Mouse (Mus musculus): Measurements from ENCODE around the gene Fetub. TPM values are rescaled to one million over a fixed set of nuclear protein-coding genes. Genes with fewer than 3 reads are reported as not detected.

Gene Fetub
- under 1 TPM in 1 of 2 experiments, not detected in 1; 0.25 TPM for total RNA-seq (2021)

DNA sequence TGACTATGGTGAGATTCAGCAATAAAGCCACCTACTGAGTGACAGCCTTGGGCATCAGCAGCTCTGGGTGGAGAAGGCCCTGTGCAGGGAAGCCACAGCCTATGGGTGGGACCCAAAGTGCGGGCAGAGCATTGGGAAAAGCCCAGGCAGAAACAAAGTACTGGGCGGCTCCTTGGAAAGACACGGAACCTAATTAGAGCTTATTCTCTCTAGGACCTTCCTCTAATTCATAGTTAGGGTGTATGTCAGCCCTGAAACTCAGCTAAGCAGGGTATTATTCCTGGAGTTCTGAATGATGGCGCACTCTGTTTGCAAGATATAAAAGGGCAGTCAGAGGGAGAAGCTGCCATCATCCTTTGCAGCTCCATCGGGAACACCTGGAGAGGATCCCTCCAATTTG lies at the start of gene Fetub:
Gene Fetub (plus strand): TSS at position 301 of the 400 bp plus-strand sequence.
- no peak for DNase-seq (ENCODE audit: extremely low spot score in 1 of 2, low spot score in 1 of 2)

DNA sequence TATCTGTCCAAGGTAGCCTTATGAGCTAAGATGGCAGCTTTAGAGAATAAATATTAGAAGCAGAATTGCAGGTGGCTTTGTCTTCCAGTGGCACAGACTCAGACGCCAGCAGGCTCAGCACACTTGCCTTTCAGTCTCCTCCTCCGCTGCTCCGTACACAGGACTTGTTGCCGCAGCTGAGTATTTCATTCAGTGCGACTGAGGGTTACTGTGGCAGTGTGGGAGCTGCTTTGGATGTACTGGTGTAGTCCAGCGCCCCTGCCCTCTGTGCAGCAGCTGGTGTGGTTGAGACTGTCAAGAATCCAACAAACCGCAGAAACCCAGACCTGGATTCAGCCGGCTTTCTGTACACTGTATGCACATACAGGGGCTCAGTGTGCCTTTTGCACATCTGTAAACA lies 45.7 kb upstream of the Fetub start:
- DNase-seq (ENCODE audit: extremely low spot score in 1 of 2, low spot score in 1 of 2): no peak

DNA sequence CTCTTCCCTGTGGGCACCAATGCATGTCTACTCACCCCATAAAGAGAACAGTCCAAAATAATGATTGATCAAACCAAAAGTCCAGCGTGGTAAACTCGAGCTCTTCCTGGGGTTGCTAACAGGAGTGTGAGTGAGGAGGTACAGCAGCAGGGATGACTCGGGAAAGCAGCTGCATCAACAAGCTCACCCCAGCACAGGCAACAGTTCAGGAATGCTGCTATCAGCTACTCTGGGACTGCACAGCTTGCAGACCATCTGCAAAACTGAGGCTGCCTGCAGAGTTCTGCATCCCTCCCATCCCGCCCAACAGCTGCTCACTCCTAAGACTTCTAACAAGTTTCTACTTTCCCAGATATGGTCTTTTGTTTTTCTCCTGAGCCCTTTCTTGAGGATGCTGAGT lies 44.8 kb upstream of the Fetub start:
- DNase-seq (ENCODE audit: extremely low spot score in 1 of 2, low spot score in 1 of 2): no peak

DNA sequence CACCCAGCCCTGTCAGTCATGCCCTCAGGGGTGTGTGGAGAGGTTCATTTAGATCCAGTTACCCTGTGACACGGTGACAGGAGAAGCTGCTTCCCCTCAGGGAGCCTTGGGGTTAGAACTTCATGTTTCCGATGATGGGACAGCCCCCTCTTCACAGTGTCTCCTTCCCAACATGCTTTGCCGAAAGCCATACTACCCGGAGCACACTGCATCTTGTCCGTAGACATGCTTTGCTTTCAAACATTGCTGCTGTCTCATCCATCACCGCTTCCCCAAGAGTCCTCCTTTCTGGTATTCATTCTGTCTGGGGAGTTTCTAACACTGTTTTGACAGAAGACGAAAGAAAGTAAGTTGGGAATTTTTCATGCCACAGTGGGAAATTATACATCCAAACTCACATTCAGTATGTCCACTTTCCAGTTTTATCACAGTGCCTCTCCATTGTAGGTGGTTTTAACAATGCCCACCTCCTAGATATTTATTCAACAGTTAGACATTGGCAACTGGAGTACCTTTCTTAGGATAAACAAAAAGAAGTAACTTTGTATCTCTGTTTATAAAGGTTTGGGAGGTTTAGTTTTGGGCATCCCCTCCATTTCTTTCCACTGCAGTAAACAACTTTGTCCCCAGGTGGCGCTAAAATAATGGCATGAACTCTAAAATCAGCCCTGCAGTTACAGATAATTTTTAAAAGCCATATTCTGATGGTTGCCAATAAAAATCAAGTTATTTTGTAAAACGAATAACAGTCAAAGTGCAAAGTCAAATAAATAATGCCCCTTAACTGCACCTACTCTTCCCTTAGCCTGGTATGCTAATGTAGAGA lies 41.7 kb upstream of the Fetub start:
- DNase-seq (ENCODE audit: extremely low spot score in 1 of 2, low spot score in 1 of 2): peak in 1 of 2 experiments; percentile 72

DNA sequence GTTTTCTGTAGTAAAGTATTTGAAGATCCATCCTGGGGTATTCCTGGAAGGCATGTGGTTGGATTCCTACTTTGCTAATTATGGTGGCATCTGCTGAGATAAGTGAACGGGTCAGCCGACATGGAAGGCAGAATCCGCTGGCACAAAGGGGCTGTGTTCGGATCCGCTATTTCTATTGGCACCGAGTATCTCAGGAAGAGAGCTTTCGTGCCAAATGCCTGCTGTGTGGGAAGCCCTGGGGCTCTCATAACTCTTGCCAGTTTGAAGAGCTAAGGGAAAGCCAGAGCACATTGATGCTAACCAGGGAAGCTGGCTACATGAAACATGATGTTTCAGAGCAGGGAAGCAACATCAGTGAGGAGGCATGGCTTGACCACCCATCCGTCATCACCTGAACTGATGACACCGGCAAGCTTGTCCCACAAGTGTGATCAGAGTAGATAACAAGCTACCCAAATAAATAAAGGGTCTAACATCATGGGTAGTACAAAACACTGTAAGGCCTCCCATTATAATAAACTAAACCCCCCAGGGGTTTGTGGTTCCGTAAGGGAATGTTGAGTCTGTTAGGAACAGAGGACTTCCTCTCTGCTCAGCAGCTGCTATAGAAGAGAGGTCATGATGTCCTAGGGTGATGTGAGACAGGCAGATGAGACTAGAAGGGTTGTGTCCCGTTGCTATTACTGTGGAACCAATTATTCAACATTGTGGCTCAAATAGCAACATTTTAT lies 40.3 kb upstream of the Fetub start:
- no peak for DNase-seq (ENCODE audit: extremely low spot score in 1 of 2, low spot score in 1 of 2)

DNA sequence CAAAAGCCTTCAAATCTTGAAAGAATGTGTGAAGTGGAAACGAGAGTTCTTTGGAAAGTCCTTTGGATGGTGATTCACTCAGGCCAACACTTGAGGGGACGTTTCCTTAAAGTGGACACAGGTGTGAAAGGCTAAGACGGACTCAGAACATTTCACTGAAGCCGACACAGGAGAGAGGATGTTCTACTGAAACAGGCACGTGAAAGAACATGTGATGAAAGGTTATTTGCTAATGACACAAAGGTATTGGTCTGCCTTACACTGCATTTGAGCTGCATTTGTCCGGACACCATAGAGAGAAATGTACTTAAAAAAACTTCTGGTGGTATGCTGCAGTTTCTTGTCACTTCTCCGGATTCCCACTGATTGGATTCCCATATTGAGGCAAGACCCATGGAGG lies 39.4 kb upstream of the Fetub start:
- no peak for DNase-seq (ENCODE audit: extremely low spot score in 1 of 2, low spot score in 1 of 2)

DNA sequence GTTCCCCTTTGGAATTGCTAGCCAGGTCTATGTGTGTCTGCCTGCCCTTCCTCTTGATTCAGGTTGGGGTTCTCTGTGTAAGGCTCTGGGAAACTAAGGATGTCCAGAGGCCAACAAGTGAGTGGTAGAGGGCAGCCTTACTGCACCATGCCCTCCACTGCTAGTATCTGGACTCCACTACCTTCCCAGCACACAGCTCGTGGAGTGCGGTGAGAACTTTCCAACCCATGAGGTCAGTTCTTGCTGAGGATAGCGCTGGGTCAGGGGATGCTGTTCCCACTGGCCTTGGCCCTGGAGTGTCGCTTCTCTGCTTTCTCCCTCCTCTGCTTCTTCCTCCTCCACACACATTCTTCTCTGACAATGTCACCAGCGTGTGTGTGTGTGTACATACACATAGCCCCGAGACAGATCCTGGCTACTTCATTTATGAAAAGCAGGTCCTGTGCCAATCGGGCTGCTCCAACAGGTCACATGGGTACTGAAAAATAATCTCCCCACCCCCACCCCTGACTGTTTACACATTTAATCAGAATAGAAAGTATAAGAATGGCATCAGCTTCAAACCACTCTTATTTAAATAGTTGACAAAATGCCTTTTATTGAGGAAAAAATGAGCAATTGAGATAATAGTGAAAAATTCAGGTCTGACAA lies 38.1 kb upstream of the Fetub start:
- DNase-seq (ENCODE audit: extremely low spot score in 1 of 2, low spot score in 1 of 2): no peak

DNA sequence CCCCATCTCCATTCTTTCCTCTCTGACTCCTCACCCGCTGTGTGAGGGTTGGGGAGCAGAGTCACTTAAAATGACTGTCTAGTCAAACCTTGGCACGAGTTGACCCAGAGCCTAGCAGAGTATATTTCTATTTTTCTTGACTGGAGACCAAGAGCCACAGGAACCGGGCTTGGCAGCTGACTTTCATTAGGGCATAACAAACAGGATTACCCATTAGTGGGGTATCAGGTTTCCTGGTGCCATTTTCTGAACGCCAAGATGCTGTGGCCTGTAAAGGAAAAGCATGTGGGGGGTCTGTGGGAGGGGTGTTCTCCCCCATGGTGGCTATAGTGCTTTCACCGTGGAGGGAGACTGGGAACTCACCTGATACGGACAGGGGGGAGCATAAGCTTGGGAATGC lies 37.2 kb upstream of the Fetub start:
- no peak for DNase-seq (ENCODE audit: extremely low spot score in 1 of 2, low spot score in 1 of 2)

DNA sequence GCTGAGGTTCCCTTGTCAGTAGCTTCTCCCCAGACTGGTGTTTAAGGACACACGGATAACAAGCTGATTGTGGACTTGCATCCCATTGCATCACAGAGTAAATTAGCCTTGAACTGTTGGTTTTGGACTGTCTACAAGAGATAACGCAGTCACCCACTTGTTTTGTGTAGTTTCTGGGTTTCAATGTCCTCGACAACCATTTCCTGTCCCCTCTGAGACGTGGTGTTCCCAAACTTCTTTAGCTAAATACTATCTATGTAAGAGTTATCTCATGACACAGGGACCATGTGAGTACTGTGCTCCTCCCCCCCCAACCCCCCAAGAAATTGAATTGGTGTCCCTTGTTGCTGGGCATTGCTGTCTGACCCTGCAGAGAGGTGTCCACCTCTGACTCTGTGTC lies 36.6 kb upstream of the Fetub start:
- no peak for DNase-seq (ENCODE audit: extremely low spot score in 1 of 2, low spot score in 1 of 2)

DNA sequence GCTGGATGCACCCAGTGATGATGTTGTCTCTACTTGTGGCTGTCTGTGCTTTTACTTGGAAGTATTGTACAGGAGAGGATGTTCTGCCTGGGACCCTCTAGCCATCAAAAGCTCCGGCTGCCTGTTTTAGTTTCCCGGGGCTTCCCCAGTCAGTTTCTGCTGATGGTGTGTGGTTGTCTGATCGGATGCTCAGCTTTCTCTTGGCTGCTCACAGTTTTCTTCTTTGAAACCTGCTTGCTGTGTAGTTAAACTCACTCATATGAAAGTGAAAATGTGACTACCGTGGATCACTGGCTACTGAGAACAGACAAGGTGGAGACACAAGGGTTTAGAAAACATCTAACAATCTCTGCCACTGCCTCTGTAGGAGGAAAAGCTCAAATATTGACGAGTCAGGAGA lies 34.7 kb upstream of the Fetub start:
- DNase-seq (ENCODE audit: extremely low spot score in 1 of 2, low spot score in 1 of 2): no peak

DNA sequence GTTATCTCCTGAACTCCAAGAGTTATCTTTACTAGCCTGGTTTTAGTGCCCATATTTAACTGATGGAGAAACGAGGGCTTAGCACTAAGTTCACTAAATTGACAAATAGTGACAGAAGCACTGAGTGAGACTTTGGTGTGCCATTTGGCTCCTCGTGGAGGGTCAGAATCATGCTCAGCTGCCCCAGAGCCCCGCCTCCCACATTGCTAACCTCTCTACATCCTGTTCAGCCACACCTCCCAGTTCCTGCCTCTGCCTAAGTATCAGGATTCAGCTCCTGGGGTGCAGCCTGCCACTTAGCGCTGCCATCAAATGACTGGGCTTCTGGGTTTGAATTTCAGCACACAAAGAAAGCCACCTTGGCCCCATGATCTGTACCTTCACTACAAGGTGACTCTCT lies 32.8 kb upstream of the Fetub start:
- DNase-seq (ENCODE audit: extremely low spot score in 1 of 2, low spot score in 1 of 2): no peak

DNA sequence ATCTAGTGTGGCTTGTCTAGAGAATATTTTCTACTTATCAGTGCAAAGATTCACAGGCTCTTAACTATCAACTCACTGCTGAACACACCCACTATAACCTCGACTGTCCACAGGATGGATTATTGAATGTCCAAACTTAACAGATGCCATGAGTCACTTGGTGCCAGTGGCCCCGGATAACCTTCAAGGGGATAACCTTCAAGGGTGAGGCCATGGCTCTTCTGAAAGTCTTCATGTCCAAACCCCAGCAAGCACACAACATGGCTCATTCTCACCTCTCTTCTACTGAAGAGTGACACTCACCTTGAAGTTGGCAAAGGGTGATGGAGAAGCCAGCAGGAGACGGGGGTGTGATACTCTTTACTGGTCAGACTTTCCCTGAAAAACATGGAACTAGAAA lies 31.4 kb upstream of the Fetub start:
- DNase-seq (ENCODE audit: extremely low spot score in 1 of 2, low spot score in 1 of 2): no peak

DNA sequence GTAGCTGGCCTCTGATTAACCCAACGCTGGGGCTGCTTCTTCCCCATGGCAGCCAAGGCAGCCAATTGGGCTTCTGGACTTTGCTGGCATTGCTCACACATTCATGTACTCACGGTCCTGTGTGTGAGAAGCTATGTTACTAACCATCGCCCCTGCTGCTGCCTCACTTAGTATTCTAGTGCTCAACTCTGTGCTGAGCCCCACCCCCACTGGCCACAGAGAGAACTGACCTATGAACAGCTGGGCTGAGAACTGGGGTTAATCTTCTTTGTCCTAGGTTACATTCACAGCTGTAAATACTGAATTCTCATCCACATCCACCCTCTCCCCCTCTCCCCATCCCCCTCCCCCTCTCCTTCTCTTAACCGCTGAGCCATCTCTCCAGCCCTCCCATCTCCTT lies 29.3 kb upstream of the Fetub start:
- no peak for DNase-seq (ENCODE audit: extremely low spot score in 1 of 2, low spot score in 1 of 2)

DNA sequence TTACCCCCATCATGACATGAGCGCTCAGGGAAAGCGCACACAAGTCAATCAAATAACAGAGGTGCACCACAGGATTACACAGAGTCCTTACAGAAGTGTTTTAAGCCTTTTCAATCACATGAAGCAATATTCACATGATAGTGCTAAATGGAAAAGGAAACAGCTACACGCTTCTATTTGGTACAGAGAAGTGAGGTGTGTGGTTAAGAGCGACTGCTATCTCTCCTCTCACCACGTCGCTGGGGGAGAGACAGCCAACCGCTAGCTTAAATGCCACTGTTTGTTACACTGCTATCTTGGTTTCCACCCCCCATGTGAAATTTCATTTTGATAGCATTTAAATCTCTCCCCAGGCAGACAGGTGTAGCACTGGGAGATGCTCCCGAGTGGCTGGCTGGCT lies 28.4 kb upstream of the Fetub start:
- no peak for DNase-seq (ENCODE audit: extremely low spot score in 1 of 2, low spot score in 1 of 2)

DNA sequence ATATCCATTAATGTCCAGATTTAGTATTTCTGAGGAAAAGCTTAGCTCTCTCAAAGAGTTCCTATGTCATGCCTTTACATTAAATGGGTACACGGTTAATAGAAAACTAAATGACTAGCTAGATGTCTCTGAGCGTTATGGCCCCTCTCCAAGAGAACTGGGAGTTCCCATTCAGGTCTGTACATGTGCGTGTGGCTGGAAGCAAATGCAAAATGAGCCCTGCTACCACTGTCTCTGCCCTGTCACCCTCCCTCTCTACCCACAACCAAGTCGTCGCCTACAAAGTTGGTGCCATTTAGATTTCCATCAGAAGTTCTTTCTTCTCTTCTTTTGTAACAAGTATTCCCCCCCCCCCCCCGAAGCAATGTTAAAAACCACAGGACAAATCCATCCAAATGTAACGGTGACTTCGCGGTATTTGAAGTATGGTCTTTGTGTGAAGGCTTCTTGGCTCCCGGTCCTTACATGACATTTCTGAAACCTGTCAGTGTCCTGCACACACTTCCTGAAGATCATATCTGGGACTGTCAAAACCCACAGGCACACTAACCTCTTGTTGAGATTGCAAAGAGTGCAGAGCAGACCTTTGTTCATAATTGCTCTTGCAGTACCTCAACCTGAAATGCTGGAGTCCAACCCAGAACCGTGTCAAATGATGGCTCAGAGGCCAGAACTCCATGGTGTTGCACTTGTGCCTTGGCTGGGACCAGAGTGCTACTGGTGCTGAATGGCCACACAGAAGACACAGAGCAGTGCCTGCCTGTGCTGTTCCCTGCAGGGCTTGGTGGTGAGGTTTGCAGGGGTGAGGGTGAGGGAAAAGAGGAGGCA lies 27.2 kb upstream of the Fetub start, which contains the start of gene Ahsg:
Gene Ahsg (plus strand): TSS at position 595 of the 828 bp plus-strand sequence.
- DNase-seq (ENCODE audit: extremely low spot score in 1 of 2, low spot score in 1 of 2): no peak

DNA sequence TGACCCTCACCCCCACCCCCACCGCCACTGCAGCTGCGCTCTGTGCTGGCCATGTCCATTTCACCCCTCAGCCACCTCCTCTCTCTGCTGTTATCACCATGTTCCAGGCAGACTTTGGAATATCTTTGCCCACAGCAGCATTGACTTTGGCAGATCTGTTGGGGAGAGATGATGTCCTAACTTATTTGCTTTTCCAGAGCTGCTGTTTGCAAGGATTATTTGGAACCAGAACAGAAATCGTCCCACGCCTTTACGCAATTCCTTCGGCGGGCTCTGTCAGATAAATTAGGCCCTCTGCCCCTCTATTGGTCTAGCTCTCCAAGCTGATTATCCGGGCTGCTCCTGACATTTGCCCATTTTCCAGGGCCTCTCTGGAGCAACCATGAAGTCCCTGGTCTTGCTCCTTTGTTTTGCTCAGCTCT lies 26.4 kb upstream of the Fetub start:
- no peak for DNase-seq (ENCODE audit: extremely low spot score in 1 of 2, low spot score in 1 of 2)

DNA sequence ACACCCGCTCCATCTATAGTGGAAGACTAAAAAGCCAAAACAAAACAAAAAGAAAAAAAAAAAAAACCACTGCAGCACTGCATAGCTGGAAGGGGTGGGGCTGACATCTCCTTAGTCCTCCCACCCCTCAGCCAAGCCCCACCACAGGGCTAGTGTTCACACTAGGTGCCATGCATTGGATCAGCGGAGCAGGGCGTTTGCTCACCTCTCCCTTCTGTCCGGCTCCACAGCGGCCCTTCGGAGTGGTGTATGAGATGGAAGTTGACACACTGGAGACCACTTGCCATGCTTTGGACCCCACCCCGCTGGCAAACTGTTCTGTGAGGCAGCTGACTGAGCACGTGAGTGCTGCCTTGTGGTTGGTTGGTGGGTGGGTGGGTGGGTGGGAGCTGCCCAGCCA lies 24.0 kb upstream of the Fetub start:
- no peak for DNase-seq (ENCODE audit: extremely low spot score in 1 of 2, low spot score in 1 of 2)

DNA sequence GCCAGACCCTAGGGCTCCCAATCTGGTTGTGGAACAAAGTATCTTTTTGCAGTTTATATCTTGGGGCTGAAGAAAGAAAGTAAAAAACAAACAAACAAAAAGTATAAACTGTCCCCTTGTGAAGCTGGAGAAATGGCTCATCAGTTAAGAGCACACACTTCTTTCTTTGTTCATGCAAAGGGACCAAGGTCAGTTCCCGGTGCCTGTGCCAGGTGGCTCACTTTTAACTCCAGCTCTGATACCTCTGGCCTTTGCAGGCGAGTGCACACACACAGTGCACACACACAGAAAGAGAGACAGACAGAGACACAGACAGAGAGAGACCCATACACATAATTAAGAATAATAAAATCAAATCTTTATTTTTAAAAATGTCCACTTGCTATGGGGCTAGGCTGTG lies 21.5 kb upstream of the Fetub start:
- no peak for DNase-seq (ENCODE audit: extremely low spot score in 1 of 2, low spot score in 1 of 2)

DNA sequence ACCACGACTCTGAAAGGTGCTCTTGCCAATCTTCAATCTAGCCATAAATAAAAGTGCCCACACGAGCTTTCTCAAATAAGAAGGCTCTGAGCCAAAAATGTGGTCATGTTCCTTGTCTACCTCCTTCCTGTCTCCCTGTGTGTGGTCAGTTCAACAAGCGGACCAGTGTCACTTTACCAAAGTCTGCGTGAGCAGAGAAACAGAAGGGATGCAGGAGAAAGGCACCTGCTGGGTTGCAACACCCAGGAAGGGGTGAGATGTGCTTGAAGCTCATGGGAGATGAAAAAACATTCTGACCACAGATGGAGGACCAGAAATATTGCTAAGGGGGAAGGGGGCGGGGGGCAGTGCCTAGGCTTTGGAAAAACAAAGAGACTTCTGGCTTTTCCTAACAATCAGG lies 18.8 kb upstream of the Fetub start:
- DNase-seq (ENCODE audit: extremely low spot score in 1 of 2, low spot score in 1 of 2): no peak

DNA sequence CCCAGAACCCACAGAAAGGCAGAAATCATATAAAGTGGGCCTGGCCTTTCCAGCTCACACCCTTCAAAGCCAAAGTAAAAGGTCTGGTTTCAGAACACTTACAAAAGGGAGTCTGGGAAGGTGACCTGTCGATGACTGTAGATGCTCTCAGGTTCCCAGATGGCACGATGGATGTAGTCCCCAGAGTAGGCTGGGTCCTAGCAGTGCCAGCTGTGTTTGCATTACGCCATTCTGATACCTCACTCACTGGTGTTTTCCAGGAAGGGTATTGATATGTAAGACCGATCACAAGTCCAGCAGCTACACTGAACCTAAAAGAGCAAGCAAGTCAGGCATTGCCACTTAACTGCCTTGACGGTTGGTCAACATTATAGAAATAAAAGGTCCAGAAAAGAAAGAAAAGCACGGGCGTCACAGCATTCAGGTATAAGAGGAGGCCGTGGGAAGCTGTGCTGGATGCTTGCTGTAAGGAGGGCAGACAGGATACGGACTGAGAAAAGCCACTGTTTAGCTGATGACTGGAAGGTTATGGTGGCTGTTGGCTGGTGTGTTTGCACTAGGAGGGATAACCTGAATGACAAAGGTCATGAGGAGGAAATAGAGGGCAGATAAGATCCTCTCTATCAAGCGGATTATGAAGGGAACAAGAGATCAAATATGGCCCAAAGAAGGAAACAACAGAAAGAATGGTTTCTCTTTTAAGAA lies 18.1 kb upstream of the Fetub start:
- no peak for DNase-seq (ENCODE audit: extremely low spot score in 1 of 2, low spot score in 1 of 2)
